Mouse (Mus musculus) liver, embryonic 18 days (tissue): Measurements from ENCODE around the gene Rcan3. TPM values are rescaled to one million over a fixed set of nuclear protein-coding genes. Genes with fewer than 3 reads are reported as not detected.

Source experiments
- polyA plus RNA-seq: library from polyadenylated mRNA; depleted of rRNA; stranded (reverse); fragments of >200 nt; gene quantifications from 2 replicates; pipeline ENCODE4 v1.2.3, GENCODE M21; 2012; rRNA removed

Rcan3 gene
- polyA plus RNA-seq = 2.4 and 2.5 TPM in 2 replicates

GRCm38 (mm10) chr4:135433443-135434394, at the start of gene Rcan3:
Rcan3 (minus strand) TSS chr4:135433853.

GRCm38 (mm10) chr4:135397991-135398390, 35.7 kb downstream of the Rcan3 start, which contains the start of gene Ncmap:
Ncmap (minus strand) TSS chr4:135398227.

Other genes with a start within 250 kb of the Rcan3 start
- gene Clic4, start 161.0 kb downstream of the Rcan3 start, polyA plus RNA-seq = 29.7 and 33.7 TPM in 2 replicates
- gene Srrm1, start 80.5 kb downstream of the Rcan3 start, polyA plus RNA-seq = 22.8 and 31.0 TPM in 2 replicates
- gene Ncmap, start 35.6 kb downstream of the Rcan3 start, polyA plus RNA-seq = 0.02 and 0.13 TPM in 2 replicates
- gene Stpg1, start 60.9 kb upstream of the Rcan3 start, polyA plus RNA-seq = 0.01 TPM in 1 of 2 replicates, not detected in the other
- 2.3 and 2.8 TPM in 2 replicates for gene Nipal3, start 61.2 kb upstream of the Rcan3 start, polyA plus RNA-seq
- gene Grhl3, start 139.8 kb upstream of the Rcan3 start, polyA plus RNA-seq = 0.37 and 0.45 TPM in 2 replicates